Comparison of ENCODE assay signal across 16 mouse cellular contexts in genomic region chr15:95855953-95856352, GRCm38 (mm10).
A peak's percentile ranks its signal among the peaks of the same experiment; 100 is the strongest.
DNase-seq lines count a peak whose midpoint lies in the region; ATAC-seq and TF ChIP-seq lines count a peak whose summit lies in the region.
"Had no signal": no experiment of that assay in that cellular context is flagged by ENCODE, and none has a peak within 500 bp of the region (broad histone marks: within the 10 kb centered on the region; RNA-seq: fewer than 3 reads in every experiment).

No protein-coding gene starts in this region.

- peaks cover 29% of the 10 kb centered on the region for H3K4me1 ChIP-seq in liver, embryonic 12.5 days
- H3K4me1 ChIP-seq in liver, embryonic 11.5 days (replicated peaks; ENCODE audit: control insufficient read depth, insufficient read depth, low read length), result peaks cover 11% of the 10 kb centered on the region
- H3K4me1 ChIP-seq in embryonic facial prominence, embryonic 11.5 days (ENCODE audit: control insufficient read depth, insufficient read depth, low read length), result no peaks in the 10 kb centered on the region
- H3K4me1 ChIP-seq in intestine, postnatal 0 days (replicated peaks; ENCODE audit: control insufficient read depth, insufficient read depth, low read length), result peaks cover 11% of the 10 kb centered on the region; the same call in 1 of the 2 replicates
- peaks cover 27% of the 10 kb centered on the region for H3K4me1 ChIP-seq in small intestine, adult 2 months (ENCODE audit: control insufficient read depth, insufficient read depth, insufficient read length, low read length)
- H3K4me1 ChIP-seq in hindbrain, embryonic 13.5 days (replicated peaks), result 0 out of 2 replicates have a peak, but pooled peaks cover 6% of the 10 kb centered on the region

- no peak for ATAC-seq in liver, embryonic 12.5 days
- ATAC-seq in liver, embryonic 11.5 days (replicated peaks; ENCODE audit: low FRiP score), result no peak
- ATAC-seq in embryonic facial prominence, embryonic 11.5 days (replicated peaks; ENCODE audit: insufficient number of reproducible peaks, low FRiP score, low TSS enrichment, low read depth), result no peak
- peak; percentile 40; the same call in 1 of the 2 replicates for ATAC-seq in intestine, postnatal 0 days
- no peak for ATAC-seq in hindbrain, embryonic 13.5 days (ENCODE audit: low FRiP score)
- ATAC-seq: inflammation-experienced regulatory T-cells, adult 6 months had no signal

- H3K4me2 ChIP-seq in liver, embryonic 12.5 days, result no peak overlapping the region
- no peak overlapping the region for H3K4me2 ChIP-seq in liver, embryonic 11.5 days
- H3K4me2 ChIP-seq in embryonic facial prominence, embryonic 11.5 days (ENCODE audit: low read depth, low read length), result no peak overlapping the region
- no peak overlapping the region; the same call in 1 of the 2 replicates for H3K4me2 ChIP-seq in intestine, postnatal 0 days (replicated peaks; ENCODE audit: low read depth)
- no peak overlapping the region for H3K4me2 ChIP-seq in hindbrain, embryonic 13.5 days

- H3K27me3 ChIP-seq in liver, embryonic 12.5 days (replicated peaks), result no peaks in the 10 kb centered on the region
- H3K27me3 ChIP-seq in liver, embryonic 11.5 days (replicated peaks; ENCODE audit: control insufficient read depth, insufficient read depth, low read length), result no peaks in the 10 kb centered on the region
- no peaks in the 10 kb centered on the region for H3K27me3 ChIP-seq in embryonic facial prominence, embryonic 11.5 days (ENCODE audit: control insufficient read depth, insufficient read depth, low read length)
- no peaks in the 10 kb centered on the region for H3K27me3 ChIP-seq in intestine, postnatal 0 days (replicated peaks; ENCODE audit: control insufficient read depth, insufficient read depth, low read length)
- no peaks in the 10 kb centered on the region for H3K27me3 ChIP-seq in small intestine, adult 2 months (ENCODE audit: control insufficient read depth, insufficient read depth, low read length)
- no peaks in the 10 kb centered on the region for H3K27me3 ChIP-seq in hindbrain, embryonic 13.5 days
- H3K27me3 ChIP-seq: CH12.LX; megakaryocyte, embryonic 14.5 days had no signal

- 67% methylated on average over 7 of the region's 7 CpGs for WGBS in liver, embryonic 12.5 days (ENCODE audit: insufficient replicate concordance)
- WGBS in liver, embryonic 11.5 days, result 62% methylated on average over 7 of the region's 7 CpGs
- WGBS in embryonic facial prominence, embryonic 11.5 days, result 38% methylated on average over 7 of the region's 7 CpGs
- 22% methylated on average over 7 of the region's 7 CpGs for WGBS in intestine, postnatal 0 days
- WGBS in small intestine, adult 2 months, result 49% methylated on average over 7 of the region's 7 CpGs
- WGBS in hindbrain, embryonic 13.5 days, result 61% methylated on average over 7 of the region's 7 CpGs

- H3K9me3 ChIP-seq in liver, embryonic 12.5 days (replicated peaks), result no peaks in the 10 kb centered on the region
- no peaks in the 10 kb centered on the region for H3K9me3 ChIP-seq in liver, embryonic 11.5 days (ENCODE audit: control insufficient read depth, low read length)
- no peaks in the 10 kb centered on the region for H3K9me3 ChIP-seq in embryonic facial prominence, embryonic 11.5 days (replicated peaks; ENCODE audit: control insufficient read depth, low read length)
- no peaks in the 10 kb centered on the region for H3K9me3 ChIP-seq in intestine, postnatal 0 days (ENCODE audit: control insufficient read depth)
- no peaks in the 10 kb centered on the region for H3K9me3 ChIP-seq in hindbrain, embryonic 13.5 days
- H3K9me3 ChIP-seq: megakaryocyte, embryonic 14.5 days had no signal

- 0 out of 2 replicates have a peak overlapping the region, but pooled peaks have one; percentile 7 for H3K27ac ChIP-seq in liver, embryonic 12.5 days
- H3K27ac ChIP-seq in liver, embryonic 11.5 days (ENCODE audit: low read depth, low read length), result no peak overlapping the region; the same call in 1 of the 2 replicates
- no peak overlapping the region for H3K27ac ChIP-seq in embryonic facial prominence, embryonic 11.5 days (replicated peaks; ENCODE audit: low read depth, low read length)
- H3K27ac ChIP-seq in intestine, postnatal 0 days (ENCODE audit: low read depth, low read length), result peak overlapping the region; percentile 50
- H3K27ac ChIP-seq in small intestine, adult 2 months (ENCODE audit: insufficient read depth, low read depth, low read length), result peak overlapping the region; percentile 18; the same call in 1 of the 2 replicates
- no peak overlapping the region for H3K27ac ChIP-seq in hindbrain, embryonic 13.5 days
- H3K27ac ChIP-seq: layer of hippocampus, adult 2 months had no signal

- DNase-seq in liver, embryonic 11.5 days (ENCODE audit: low spot score), result no peak
- peak; percentile 73 for DNase-seq in embryonic facial prominence, embryonic 11.5 days (ENCODE audit: low spot score)
- DNase-seq in layer of hippocampus, adult 18-20 months (ENCODE audit: low spot score in 2 of 2), result no peak
- DNase-seq in frontal cortex, adult 2 months (ENCODE audit: extremely low spot score in 1 of 2, low spot score in 1 of 2), result no peak
- DNase-seq: adrenal gland, adult 2 months; cerebellum, postnatal 25 days; heart, postnatal 36 days; right cerebral cortex, postnatal 4 days had no signal

- H3K36me3 ChIP-seq in liver, embryonic 12.5 days, result no peaks in the 10 kb centered on the region
- H3K36me3 ChIP-seq in liver, embryonic 11.5 days (ENCODE audit: control insufficient read depth, insufficient read depth, low read length), result no peaks in the 10 kb centered on the region
- H3K36me3 ChIP-seq in embryonic facial prominence, embryonic 11.5 days (replicated peaks; ENCODE audit: control insufficient read depth, insufficient read depth, low read depth, low read length), result no peaks in the 10 kb centered on the region
- H3K36me3 ChIP-seq in intestine, postnatal 0 days (ENCODE audit: control insufficient read depth, insufficient read depth), result no peaks in the 10 kb centered on the region
- 0 out of 2 replicates have a peak, but pooled peaks cover 1% of the 10 kb centered on the region for H3K36me3 ChIP-seq in small intestine, adult 2 months (ENCODE audit: control insufficient read depth, insufficient read depth, low read length)
- no peaks in the 10 kb centered on the region for H3K36me3 ChIP-seq in hindbrain, embryonic 13.5 days

- H3K9ac ChIP-seq in liver, embryonic 12.5 days, result no peak overlapping the region
- H3K9ac ChIP-seq in liver, embryonic 11.5 days (ENCODE audit: low read depth, low read length), result no peak overlapping the region
- no peak overlapping the region; the same call in 1 of the 2 replicates for H3K9ac ChIP-seq in embryonic facial prominence, embryonic 11.5 days (replicated peaks; ENCODE audit: low read length)
- no peak overlapping the region for H3K9ac ChIP-seq in intestine, postnatal 0 days (ENCODE audit: low read depth, low read length)
- no peak overlapping the region for H3K9ac ChIP-seq in hindbrain, embryonic 13.5 days

- no peak for TF ChIP-seq CTCF in intestine, postnatal 0 days (IDR thresholded peaks at IDR 0.05; ENCODE audit: low read depth)
- TF ChIP-seq CTCF in small intestine, adult 2 months (IDR thresholded peaks at IDR 0.05; ENCODE audit: extremely low read depth, insufficient read length, insufficient replicate concordance, low read depth, low read length), result no peak

- no peak for TF ChIP-seq POLR2A in small intestine, adult 2 months (IDR thresholded peaks at IDR 0.05; ENCODE audit: low read depth, low read length)

- no peak overlapping the region for H3K4me3 ChIP-seq in liver, embryonic 12.5 days
- H3K4me3 ChIP-seq in liver, embryonic 11.5 days (ENCODE audit: low read depth, low read length), result no peak overlapping the region
- no peak overlapping the region for H3K4me3 ChIP-seq in embryonic facial prominence, embryonic 11.5 days (ENCODE audit: low read depth, low read length)
- H3K4me3 ChIP-seq in intestine, postnatal 0 days (ENCODE audit: low read depth, low read length), result no peak overlapping the region
- H3K4me3 ChIP-seq in small intestine, adult 2 months (ENCODE audit: low read depth, low read length), result no peak overlapping the region
- H3K4me3 ChIP-seq in hindbrain, embryonic 13.5 days, result no peak overlapping the region
- H3K4me3 ChIP-seq: layer of hippocampus, adult 2 months; megakaryocyte, embryonic 14.5 days had no signal

Comparison
In these comparisons a context has a peak if more than half of its experiments do, and no peak if none do; other contexts are left out.
1. H3K27ac ChIP-seq: peak in liver, embryonic 12.5 days (single experiment), intestine, postnatal 0 days (single experiment) and small intestine, adult 2 months (single experiment); none in liver, embryonic 11.5 days (single experiment), embryonic facial prominence, embryonic 11.5 days (single experiment) and hindbrain, embryonic 13.5 days (single experiment).